Mouse (Mus musculus) liver, adult 2 months (tissue): ENCODE data around the gene Fscn3.

Source experiments
- CTCF ChIP-seq: fragments of 200-500 bp; IDR thresholded peaks from 2 replicates; pipeline ENCODE4 v1.5.1; 2011; ENCODE audit warnings: low read depth, low read length, control low read depth
- POLR2A ChIP-seq: fragments of 200-500 bp; IDR thresholded peaks from 2 replicates; pipeline ENCODE4 v1.6.1; 2011; ENCODE audit warnings: low read length, control low read depth; ENCODE audit not compliant: insufficient read depth; ENCODE audit errors: extremely low read depth

DNA sequence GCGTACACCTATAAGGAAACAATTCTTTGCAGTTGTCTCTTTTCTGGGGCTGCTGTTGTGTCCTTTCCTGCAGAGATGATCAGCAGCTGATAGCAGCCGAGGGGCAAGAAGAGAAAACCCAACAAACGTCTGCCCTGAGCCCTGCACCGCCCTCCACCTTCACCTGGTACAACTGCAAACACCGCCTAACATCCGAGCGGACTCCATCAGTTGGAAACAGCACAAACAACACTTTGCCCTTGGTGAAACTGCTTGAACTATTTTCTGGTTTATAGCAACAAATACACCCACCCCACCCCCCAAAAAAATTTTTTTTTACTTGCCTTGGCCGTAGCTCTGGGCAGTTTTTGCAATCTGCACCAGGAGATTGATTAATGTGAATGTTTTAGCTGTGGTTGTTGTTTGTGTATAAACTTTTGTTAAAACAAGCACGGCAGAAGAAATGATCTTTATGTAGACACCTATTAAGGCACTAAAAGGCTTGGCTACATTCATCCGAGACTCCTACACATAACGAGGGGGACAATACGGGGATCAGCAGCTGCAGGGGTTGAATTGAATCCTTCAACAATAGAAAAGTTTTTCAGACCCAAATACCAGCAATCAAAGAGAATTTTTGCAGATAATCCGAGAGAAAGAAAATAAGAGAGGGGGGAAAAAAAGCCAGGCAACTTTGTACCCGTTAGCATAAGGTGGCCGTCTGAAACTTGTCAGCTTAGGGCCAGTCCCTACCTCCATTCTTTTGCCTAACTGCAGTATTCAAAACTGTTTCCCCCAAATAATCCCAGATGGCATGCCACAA lies 31.3 kb upstream of the Fscn3 start:
- TF ChIP-seq POLR2A (no peak), CTCF (no peak)
